14 mouse cellular contexts compared by ENCODE assay signal in genomic region chr3:93567721-93568120, GRCm38 (mm10). TPM values are rescaled to one million over a fixed set of nuclear protein-coding genes. Genes with fewer than 3 reads are reported as not detected.
DNase-seq lines count a peak whose midpoint lies in the region; ATAC-seq and TF ChIP-seq lines count a peak whose summit lies in the region.
"Had no signal": no experiment of that assay in that cellular context is flagged by ENCODE, and none has a peak within 500 bp of the region (broad histone marks: within the 10 kb centered on the region; RNA-seq: fewer than 3 reads in every experiment).

No protein-coding gene starts in this region.

- no peak overlapping the region for H3K4me2 ChIP-seq in embryonic facial prominence, embryonic 15.5 days (replicated peaks)
- H3K4me2 ChIP-seq: forebrain, embryonic 15.5 days; hindbrain, embryonic 14.5 days had no signal

- H3K36me3 ChIP-seq in heart, adult 2 months (ENCODE audit: control insufficient read depth, insufficient read depth, low read length), result peaks cover 18% of the 10 kb centered on the region
- H3K36me3 ChIP-seq in heart, embryonic 10.5 days, result peaks cover 14% of the 10 kb centered on the region; the same call in 1 of the 2 replicates
- peaks cover 3% of the 10 kb centered on the region; the same call in 1 of the 2 replicates for H3K36me3 ChIP-seq in kidney, adult 2 months (ENCODE audit: control insufficient read depth, insufficient read depth, low read length)
- peaks cover 30% of the 10 kb centered on the region for H3K36me3 ChIP-seq in embryonic facial prominence, embryonic 15.5 days
- peaks cover 22% of the 10 kb centered on the region for H3K36me3 ChIP-seq in small intestine, adult 2 months (ENCODE audit: control insufficient read depth, insufficient read depth, low read length)
- H3K36me3 ChIP-seq: forebrain, embryonic 15.5 days had no signal

- no peak for TF ChIP-seq CTCF in heart, adult 2 months (IDR thresholded peaks at IDR 0.05)
- no peak for TF ChIP-seq CTCF in kidney, adult 2 months (conservative IDR thresholded peaks at IDR 0.05; ENCODE audit: insufficient read depth, insufficient read length, low read depth, low read length)
- no peak for TF ChIP-seq CTCF in small intestine, adult 2 months (IDR thresholded peaks at IDR 0.05; ENCODE audit: extremely low read depth, insufficient read length, insufficient replicate concordance, low read depth, low read length)

- no peaks in the 10 kb centered on the region for H3K9me3 ChIP-seq in heart, embryonic 10.5 days
- no peaks in the 10 kb centered on the region for H3K9me3 ChIP-seq in embryonic facial prominence, embryonic 15.5 days (replicated peaks)
- H3K9me3 ChIP-seq: forebrain, embryonic 15.5 days had no signal

- ATAC-seq in embryonic facial prominence, embryonic 15.5 days (ENCODE audit: insufficient number of reproducible peaks, low FRiP score, low TSS enrichment, low read depth), result no peak

- no peak overlapping the region for H3K9ac ChIP-seq in heart, adult 2 months (ENCODE audit: low read depth, low read length)
- no peak overlapping the region for H3K9ac ChIP-seq in embryonic facial prominence, embryonic 15.5 days
- H3K9ac ChIP-seq: forebrain, embryonic 15.5 days; hindbrain, embryonic 14.5 days had no signal

- H3K27ac ChIP-seq in heart, adult 2 months, result peak overlapping the region; percentile 66
- H3K27ac ChIP-seq in heart, embryonic 10.5 days, result no peak overlapping the region
- 0 out of 2 replicates have a peak overlapping the region, but pooled peaks have one; percentile 99 for H3K27ac ChIP-seq in kidney, adult 2 months (ENCODE audit: insufficient read depth, low read depth, low read length)
- H3K27ac ChIP-seq in embryonic facial prominence, embryonic 15.5 days (replicated peaks), result peak overlapping the region; percentile 88
- H3K27ac ChIP-seq in small intestine, adult 2 months (ENCODE audit: insufficient read depth, low read depth, low read length), result peak overlapping the region; percentile 26
- H3K27ac ChIP-seq: forebrain, embryonic 15.5 days; hindbrain, embryonic 14.5 days; left cerebral cortex, adult 2 months had no signal

- no peaks in the 10 kb centered on the region for H3K79me2 ChIP-seq in heart, adult 2 months (replicated peaks; ENCODE audit: control insufficient read depth, insufficient read depth, low read length)

- WGBS in heart, adult 2 months, result 77% methylated on average over 6 of the region's 6 CpGs
- 83% methylated on average over 6 of the region's 6 CpGs for WGBS in heart, embryonic 10.5 days
- 88% methylated on average over 6 of the region's 6 CpGs for WGBS in kidney, adult 2 months
- 70% methylated on average over 6 of the region's 6 CpGs for WGBS in embryonic facial prominence, embryonic 15.5 days
- 79% methylated on average over 6 of the region's 6 CpGs for WGBS in small intestine, adult 2 months

- intact Hi-C loops in heart, adult 2 months (cut with DNase I), result loop anchor here (1.0 to 2.0 kb wide), 2 partner anchors 11 to 27 kb away; no protein-coding TSS in a partner anchor

- DNase-seq in heart, adult 2 months, result no peak
- DNase-seq in heart, embryonic 10.5 days (ENCODE audit: low spot score), result no peak
- no peak for DNase-seq in kidney, adult 2 months
- DNase-seq in kidney, postnatal 10 days, result no peak
- no peak for DNase-seq in lung, postnatal 36 days
- DNase-seq: adrenal gland, adult 2 months; cerebellum, adult 9-11 months; thymus, postnatal 36 days had no signal

- TF ChIP-seq POLR2A in heart, adult 2 months (IDR thresholded peaks at IDR 0.05; ENCODE audit: insufficient read depth, low read depth, low read length), result no peak
- no peak for TF ChIP-seq POLR2A in kidney, adult 2 months (IDR thresholded peaks at IDR 0.05; ENCODE audit: low read depth, low read length)
- no peak for TF ChIP-seq POLR2A in small intestine, adult 2 months (IDR thresholded peaks at IDR 0.05; ENCODE audit: low read depth, low read length)

- peaks cover 2% of the 10 kb centered on the region for H3K4me1 ChIP-seq in heart, adult 2 months (ENCODE audit: control insufficient read depth, insufficient read depth, low read length)
- H3K4me1 ChIP-seq in heart, embryonic 10.5 days, result no peaks in the 10 kb centered on the region
- peaks cover 11% of the 10 kb centered on the region for H3K4me1 ChIP-seq in kidney, adult 2 months (ENCODE audit: control insufficient read depth, insufficient read depth, low read length)
- peaks cover 15% of the 10 kb centered on the region for H3K4me1 ChIP-seq in embryonic facial prominence, embryonic 15.5 days
- H3K4me1 ChIP-seq in small intestine, adult 2 months (ENCODE audit: control insufficient read depth, insufficient read depth, insufficient read length, low read length), result peaks cover 10% of the 10 kb centered on the region; the same call in 1 of the 2 replicates
- H3K4me1 ChIP-seq: forebrain, embryonic 15.5 days had no signal

- H3K27me3 ChIP-seq in heart, adult 2 months (ENCODE audit: control insufficient read depth, insufficient read depth, low read length), result no peaks in the 10 kb centered on the region
- H3K27me3 ChIP-seq in heart, embryonic 10.5 days (ENCODE audit: insufficient read depth, poor library complexity, severe bottlenecking), result no peaks in the 10 kb centered on the region
- no peaks in the 10 kb centered on the region for H3K27me3 ChIP-seq in kidney, adult 2 months (replicated peaks; ENCODE audit: control insufficient read depth, insufficient read depth, low read length)
- no peaks in the 10 kb centered on the region for H3K27me3 ChIP-seq in embryonic facial prominence, embryonic 15.5 days
- H3K27me3 ChIP-seq in small intestine, adult 2 months (ENCODE audit: control insufficient read depth, insufficient read depth, low read length), result no peaks in the 10 kb centered on the region
- H3K27me3 ChIP-seq: forebrain, embryonic 15.5 days had no signal

- TF ChIP-seq EP300 in heart, adult 2 months (IDR thresholded peaks at IDR 0.05; ENCODE audit: insufficient read depth, low read depth, low read length), result no peak

- no peak overlapping the region for H3K4me3 ChIP-seq in heart, adult 2 months
- no peak overlapping the region for H3K4me3 ChIP-seq in heart, embryonic 10.5 days
- H3K4me3 ChIP-seq in kidney, adult 2 months (ENCODE audit: insufficient read depth, low read depth, low read length), result no peak overlapping the region
- H3K4me3 ChIP-seq in embryonic facial prominence, embryonic 15.5 days (replicated peaks), result no peak overlapping the region
- no peak overlapping the region for H3K4me3 ChIP-seq in small intestine, adult 2 months (ENCODE audit: low read depth, low read length)
- H3K4me3 ChIP-seq: erythroblast, embryonic 14.5 days; forebrain, embryonic 15.5 days; left cerebral cortex, adult 2 months had no signal

RNA-seq across cellular contexts. Expression of gene S100a10, which starts 12.8 kb away (rescaled TPM):
- 10 to 100 TPM; 70.5 to 93.9 TPM for total RNA-seq in heart, adult 2 months (2021)
- 41.9 and 47.3 TPM in 2 replicates for polyA plus RNA-seq in heart, adult 2 months (2012; rRNA removed)
- 192 and 203 TPM in 2 replicates for polyA plus RNA-seq in heart, embryonic 10.5 days (2016; fragmentation: Nextera tagmentation; extraction: Ambion mirVana)
- polyA plus RNA-seq in kidney, adult 2 months (2012; rRNA removed), result 83.6 and 104 TPM in 2 replicates
- polyA plus RNA-seq in embryonic facial prominence, embryonic 15.5 days (2015; fragmentation: Nextera tagmentation; extraction: Ambion mirVana), result 700 and 709 TPM in 2 replicates
- polyA plus RNA-seq in small intestine, adult 2 months (2012; rRNA removed), result 43.4 and 172 TPM in 2 replicates

RNA-seq across cellular contexts. Expression of gene S100a11, which starts 47.4 kb away (rescaled TPM):
- 10 to 100 TPM; 72.5 to 73.7 TPM for total RNA-seq in heart, adult 2 months (2021)
- 89.9 and 99.1 TPM in 2 replicates for polyA plus RNA-seq in heart, adult 2 months (2012; rRNA removed)
- polyA plus RNA-seq in heart, embryonic 10.5 days (2016; fragmentation: Nextera tagmentation; extraction: Ambion mirVana), result 430 and 549 TPM in 2 replicates
- 183 and 285 TPM in 2 replicates for polyA plus RNA-seq in kidney, adult 2 months (2012; rRNA removed)
- 1,723 and 1,932 TPM in 2 replicates for polyA plus RNA-seq in embryonic facial prominence, embryonic 15.5 days (2015; fragmentation: Nextera tagmentation; extraction: Ambion mirVana)
- polyA plus RNA-seq in small intestine, adult 2 months (2012; rRNA removed), result 49.0 and 81.5 TPM in 2 replicates
